Mouse (Mus musculus) kidney, postnatal 14 days (tissue): Measurements from ENCODE around the gene Arsg.

Experiments used
- DNase-seq: peaks from one replicate; pipeline ENCODE4 v3.0.0; 2022; ENCODE audit warnings: mixed read lengths

Arsg gene

GRCm38 (mm10) chr11:109495771-109496474 lies 22.7 kb downstream of the Arsg start:
- peak; percentile 45 for DNase-seq

- DNase-seq, result no peak
Observed at GRCm38 (mm10) chr11:109496475-109496993, 23.4 kb downstream of the Arsg start.

GRCm38 (mm10) chr11:109496996-109497714 lies 24.0 kb downstream of the Arsg start:
- no peak for DNase-seq

GRCm38 (mm10) chr11:109497990-109498389 lies 24.8 kb downstream of the Arsg start:
- DNase-seq, result no peak

GRCm38 (mm10) chr11:109500206-109500605 lies 27.0 kb downstream of the Arsg start:
- DNase-seq, result peak; percentile 74

- peak; percentile 71 for DNase-seq
Observed at GRCm38 (mm10) chr11:109504977-109505376, 31.8 kb downstream of the Arsg start.

GRCm38 (mm10) chr11:109505823-109506222 lies 32.6 kb downstream of the Arsg start:
- DNase-seq, result no peak

GRCm38 (mm10) chr11:109507068-109507467 lies 33.9 kb downstream of the Arsg start:
- DNase-seq, result no peak

- DNase-seq, result no peak
Observed at GRCm38 (mm10) chr11:109512995-109513675, 40.0 kb downstream of the Arsg start.

- no peak for DNase-seq
Observed at GRCm38 (mm10) chr11:109514064-109514612, 41.0 kb downstream of the Arsg start.

- no peak for DNase-seq
Observed at GRCm38 (mm10) chr11:109517330-109517729, 44.2 kb downstream of the Arsg start.

- DNase-seq, result no peak
Observed at GRCm38 (mm10) chr11:109517816-109518215, 44.6 kb downstream of the Arsg start.

- DNase-seq, result no peak
Observed at GRCm38 (mm10) chr11:109520958-109521357, 47.8 kb downstream of the Arsg start.

- no peak for DNase-seq
Observed at GRCm38 (mm10) chr11:109524869-109525268, 51.7 kb downstream of the Arsg start.

- DNase-seq, result no peak
Observed at GRCm38 (mm10) chr11:109525571-109525970, 52.4 kb downstream of the Arsg start.

- DNase-seq, result no peak
Observed at GRCm38 (mm10) chr11:109530030-109530429, 56.9 kb downstream of the Arsg start.

- DNase-seq, result no peak
Observed at GRCm38 (mm10) chr11:109535966-109536365, 62.8 kb downstream of the Arsg start.

GRCm38 (mm10) chr11:109536939-109537338 lies 63.8 kb downstream of the Arsg start:
- no peak for DNase-seq

- no peak for DNase-seq
Observed at GRCm38 (mm10) chr11:109539290-109539689, 66.1 kb downstream of the Arsg start.

- peak; percentile 32 for DNase-seq
Observed at GRCm38 (mm10) chr11:109543466-109543865, 70.3 kb downstream of the Arsg start.

GRCm38 (mm10) chr11:109544432-109544831 lies 71.3 kb downstream of the Arsg start:
- DNase-seq, result no peak

GRCm38 (mm10) chr11:109545265-109545664 lies 72.1 kb downstream of the Arsg start:
- DNase-seq, result no peak

- DNase-seq, result peak; percentile 81
Observed at GRCm38 (mm10) chr11:109545700-109546143, 72.5 kb downstream of the Arsg start.
